Mouse (Mus musculus) ovary, postnatal 36 days (tissue): ENCODE data around the gene Fxyd7.

Source experiments
- DNase-seq: peaks from one replicate; pipeline ENCODE4 v3.0.0; 2022; ENCODE audit warnings: low spot score, mixed read lengths

The Fxyd7 gene

GRCm38 (mm10) chr7:31076492-31076891, 25.2 kb upstream of the Fxyd7 start, which contains the start of gene Fxyd3:
Gene Fxyd3, minus strand, starts transcription at chr7:31076704.
- DNase-seq, result no peak

GRCm38 (mm10) chr7:31074713-31075069, 23.4 kb upstream of the Fxyd7 start:
- DNase-seq, result no peak

- peak; percentile 41 for DNase-seq
These were observed 22.9 kb upstream of the Fxyd7 start for GRCm38 (mm10) chr7:31074061-31074712.

GRCm38 (mm10) chr7:31073546-31073945, 22.3 kb upstream of the Fxyd7 start:
- no peak for DNase-seq

GRCm38 (mm10) chr7:31072326-31072725, 21.1 kb upstream of the Fxyd7 start:
- DNase-seq, result no peak

- DNase-seq, result no peak
These were observed 19.1 kb upstream of the Fxyd7 start for GRCm38 (mm10) chr7:31070324-31070723.

- no peak for DNase-seq
These were observed 18.2 kb upstream of the Fxyd7 start for GRCm38 (mm10) chr7:31069491-31069890.

GRCm38 (mm10) chr7:31067836-31068235, 16.6 kb upstream of the Fxyd7 start:
- DNase-seq, result peak; percentile 33

GRCm38 (mm10) chr7:31063074-31063560, 11.8 kb upstream of the Fxyd7 start:
- no peak for DNase-seq

- no peak for DNase-seq
These were observed 9.3 kb upstream of the Fxyd7 start for GRCm38 (mm10) chr7:31060621-31061010.

- no peak for DNase-seq
These were observed 8.8 kb upstream of the Fxyd7 start for GRCm38 (mm10) chr7:31059919-31060620.

GRCm38 (mm10) chr7:31059108-31059507, 7.8 kb upstream of the Fxyd7 start, which contains the start of gene Lgi4:
Gene Lgi4, plus strand, starts transcription at chr7:31059342.
- peak; percentile 84 for DNase-seq

- no peak for DNase-seq
These were observed 6.9 kb upstream of the Fxyd7 start for GRCm38 (mm10) chr7:31058211-31058610.

GRCm38 (mm10) chr7:31057730-31058129, 6.5 kb upstream of the Fxyd7 start:
- DNase-seq, result no peak

- no peak for DNase-seq
These were observed 5.8 kb upstream of the Fxyd7 start, which contains the start of gene Fxyd1 for GRCm38 (mm10) chr7:31057071-31057470. Gene Fxyd1, minus strand, starts transcription at chr7:31057199.

GRCm38 (mm10) chr7:31056448-31056847, 5.2 kb upstream of the Fxyd7 start:
- DNase-seq, result no peak

GRCm38 (mm10) chr7:31055883-31056282, 4.6 kb upstream of the Fxyd7 start:
- DNase-seq, result peak; percentile 42

GRCm38 (mm10) chr7:31055354-31055824, 4.1 kb upstream of the Fxyd7 start:
- DNase-seq, result peak; percentile 85

- DNase-seq, result peak; percentile 44
These were observed 3.5 kb upstream of the Fxyd7 start for GRCm38 (mm10) chr7:31054661-31055320.

- DNase-seq, result no peak
These were observed 2.7 kb upstream of the Fxyd7 start for GRCm38 (mm10) chr7:31053882-31054447.

- DNase-seq, result peak; percentile 46
These were observed 1.6 kb upstream of the Fxyd7 start for GRCm38 (mm10) chr7:31052636-31053434.

GRCm38 (mm10) chr7:31052251-31052635, 976 bp upstream of the Fxyd7 start:
- DNase-seq, result no peak
